Mouse (Mus musculus): ENCODE measurements around the gene Bpifc. TPM values are rescaled to one million over a fixed set of nuclear protein-coding genes. Genes with fewer than 3 reads are reported as not detected.

Bpifc gene
- total and polyA plus RNA-seq, 2 experiments from 2014 or later: 0.10 to 0.13 TPM

DNA sequence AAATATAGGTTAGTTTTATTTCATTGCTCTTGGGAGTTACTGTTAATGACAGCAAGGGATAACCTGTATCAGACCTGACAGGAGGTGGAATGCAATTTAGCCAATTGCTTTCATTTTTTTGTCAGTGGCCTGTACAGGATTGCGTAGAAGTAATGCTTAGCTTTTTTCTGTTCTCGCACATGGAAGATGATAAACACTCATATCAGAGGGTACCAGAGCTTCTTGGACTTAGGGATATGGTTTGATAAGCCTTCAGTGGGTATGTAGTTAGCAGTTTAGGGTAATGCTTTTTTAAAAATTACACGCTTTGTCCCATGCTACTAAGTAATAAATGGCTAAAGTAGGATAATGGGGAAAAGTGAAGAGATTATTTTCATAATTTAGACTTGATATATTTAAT is 14.7 kb upstream of the Bpifc start:
- Histone ChIP-seq H3K36me3 (ENCODE audit: insufficient read depth) (no peaks in the 10 kb centered on the region), H3K4me1 (ENCODE audit: insufficient read depth) (no peaks in the 10 kb centered on the region), H3K27me3 (ENCODE audit: insufficient read depth, low read length) (no peaks in the 10 kb centered on the region), H3K4me2 (ENCODE audit: low read depth) (no peak overlapping the region), H3K27ac (ENCODE audit: low read depth, low read length) (no peak overlapping the region), H3K9ac (no peak overlapping the region), H3K4me3 (ENCODE audit: low read depth, low read length) (no peak overlapping the region), H3K9me3 (ENCODE audit: low read length) (no peaks in the 10 kb centered on the region)
- 97% methylated on average over 3 of the region's 3 CpGs for WGBS
- DNase-seq: no peak
- ATAC-seq: no peak
- no peak for TF ChIP-seq CTCF (IDR thresholded peaks at IDR 0.05; ENCODE audit: low read depth)

DNA sequence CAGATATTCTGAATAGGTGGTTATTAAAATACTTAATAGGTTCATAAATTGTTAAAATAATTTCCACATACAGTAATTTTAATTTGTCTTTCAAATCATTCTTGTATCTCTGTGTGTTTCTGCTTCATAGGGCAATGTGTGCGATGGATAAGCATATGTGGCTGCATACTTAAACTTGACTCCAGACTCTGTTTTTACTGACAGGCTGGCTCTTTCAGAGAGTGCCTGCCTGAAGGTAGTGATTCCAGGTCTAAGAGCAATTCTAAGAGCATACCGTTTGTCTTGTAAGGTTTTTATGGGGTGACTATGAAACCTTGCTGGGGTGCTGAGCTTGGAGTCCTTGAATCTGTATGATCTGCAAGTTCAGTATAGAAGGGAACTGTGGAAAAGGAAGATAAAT is 14.2 kb upstream of the Bpifc start:
- WGBS: 86% methylated on average over 2 of the region's 2 CpGs
- Histone ChIP-seq H3K27ac (ENCODE audit: low read depth, low read length) (no peak overlapping the region), H3K4me2 (ENCODE audit: low read depth) (no peak overlapping the region), H3K9ac (no peak overlapping the region), H3K9me3 (ENCODE audit: low read length) (no peaks in the 10 kb centered on the region), H3K36me3 (ENCODE audit: insufficient read depth) (no peaks in the 10 kb centered on the region), H3K4me3 (ENCODE audit: low read depth, low read length) (no peak overlapping the region), H3K4me1 (ENCODE audit: insufficient read depth) (no peaks in the 10 kb centered on the region), H3K27me3 (ENCODE audit: insufficient read depth, low read length) (no peaks in the 10 kb centered on the region)
- DNase-seq: no peak
- no peak for TF ChIP-seq CTCF (IDR thresholded peaks at IDR 0.05; ENCODE audit: low read depth)
- no peak for ATAC-seq

DNA sequence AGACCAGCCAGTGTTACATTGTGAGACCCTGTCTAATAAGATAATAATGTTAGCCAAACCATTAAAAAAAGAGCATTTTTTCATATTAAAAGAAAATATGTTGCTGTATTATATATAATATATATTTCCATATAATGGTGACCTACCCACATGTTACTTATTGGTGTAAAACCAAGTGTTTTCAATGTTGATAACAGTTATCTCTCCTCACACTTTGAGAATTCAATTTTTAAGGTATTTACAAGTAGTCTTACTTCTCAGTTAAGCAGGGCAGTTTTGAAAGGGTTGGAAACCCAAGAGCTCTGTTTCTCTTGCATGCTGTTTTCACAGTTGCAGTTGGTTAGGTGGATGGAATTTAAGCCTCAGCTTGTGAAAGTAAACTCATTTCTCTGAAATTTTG is 11.5 kb upstream of the Bpifc start:
- no peak overlapping the region for H3K27ac ChIP-seq (ENCODE audit: low read depth, low read length)
- 0 out of 2 replicates have a peak overlapping the region, but pooled peaks have one; percentile 73 for H3K4me2 ChIP-seq (ENCODE audit: low read depth)
- H3K4me3 ChIP-seq (ENCODE audit: low read depth, low read length): no peak overlapping the region
- no peaks in the 10 kb centered on the region for H3K9me3 ChIP-seq (ENCODE audit: low read length)
- H3K4me1 ChIP-seq (ENCODE audit: insufficient read depth): no peaks in the 10 kb centered on the region
- H3K27me3 ChIP-seq (ENCODE audit: insufficient read depth, low read length): no peaks in the 10 kb centered on the region
- no peaks in the 10 kb centered on the region for H3K36me3 ChIP-seq (ENCODE audit: insufficient read depth)
- DNase-seq (no peak), ATAC-seq (no peak)
- H3K9ac ChIP-seq: no peak overlapping the region
- no peak for TF ChIP-seq CTCF (IDR thresholded peaks at IDR 0.05; ENCODE audit: low read depth)

DNA sequence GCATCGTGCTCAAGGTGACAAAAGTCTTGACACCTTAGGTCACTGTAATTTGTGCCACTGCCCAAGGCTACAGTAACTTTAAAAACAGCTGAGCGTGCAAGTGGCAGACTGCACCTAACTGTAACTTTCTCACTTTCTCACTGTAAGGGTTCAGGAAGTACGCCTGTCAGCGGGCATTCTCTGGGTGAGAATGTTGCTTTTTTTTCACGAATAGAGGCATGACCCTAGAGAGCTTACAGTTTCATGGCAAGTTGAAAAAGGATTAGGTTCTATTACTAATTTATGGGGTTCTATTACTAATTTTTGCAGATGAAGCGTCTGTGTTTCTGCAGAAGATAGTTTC is 10.8 kb upstream of the Bpifc start:
- no peaks in the 10 kb centered on the region for H3K27me3 ChIP-seq (ENCODE audit: insufficient read depth, low read length)
- peak overlapping the region; percentile 79 for H3K4me3 ChIP-seq (ENCODE audit: low read depth, low read length)
- no peak overlapping the region; the same call in 1 of the 2 replicates for H3K27ac ChIP-seq (ENCODE audit: low read depth, low read length)
- ATAC-seq: no peak
- no peak for TF ChIP-seq CTCF (IDR thresholded peaks at IDR 0.05; ENCODE audit: low read depth)
- no peaks in the 10 kb centered on the region for H3K36me3 ChIP-seq (ENCODE audit: insufficient read depth)
- H3K9ac ChIP-seq: peak overlapping the region; percentile 68
- no peak for DNase-seq
- H3K4me1 ChIP-seq (ENCODE audit: insufficient read depth): no peaks in the 10 kb centered on the region
- H3K9me3 ChIP-seq (ENCODE audit: low read length): no peaks in the 10 kb centered on the region
- H3K4me2 ChIP-seq (ENCODE audit: low read depth): peak overlapping the region; percentile 73
- 4% methylated on average over 6 of the region's 6 CpGs for WGBS

DNA sequence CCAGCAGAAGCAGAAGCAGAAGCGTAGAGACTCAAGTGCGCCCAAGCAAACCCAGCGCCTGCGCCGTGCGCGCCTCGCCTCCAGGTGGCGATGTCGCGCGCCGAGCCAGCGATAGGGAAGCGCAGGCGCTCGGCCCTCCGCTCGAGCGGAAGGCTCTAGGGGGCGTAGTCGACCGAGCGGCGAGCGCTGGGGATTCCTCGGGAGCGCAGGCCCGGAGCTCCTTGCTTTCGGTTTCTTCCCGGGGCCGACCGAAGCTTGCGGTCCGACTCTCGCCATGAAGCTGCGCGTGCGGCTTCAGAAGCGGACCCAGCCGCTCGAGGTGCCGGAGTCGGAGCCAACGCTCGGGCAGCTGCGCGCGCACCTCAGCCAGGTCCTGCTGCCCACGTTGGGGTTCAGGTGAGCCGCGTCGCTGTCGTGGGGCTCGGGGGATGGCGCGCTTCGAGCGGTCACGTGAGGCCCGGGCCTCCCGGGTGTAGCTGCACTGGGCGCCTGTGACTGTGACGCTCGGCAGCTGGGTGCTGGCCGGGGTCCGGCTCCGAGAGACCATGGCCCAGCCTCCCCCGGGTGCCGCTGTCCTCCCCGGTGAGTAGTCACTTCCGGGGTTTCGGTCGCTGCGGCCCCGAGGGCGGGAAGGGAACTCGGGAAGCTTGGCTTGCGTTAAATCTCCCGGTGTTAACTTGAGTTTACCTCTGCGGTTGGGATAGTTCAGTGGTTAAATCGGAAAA is 10.2 kb upstream of the Bpifc start, which contains the start of gene Fbxo7:
Gene Fbxo7 (plus strand): TSS at position 224 of the 725 bp plus-strand sequence.
- Histone ChIP-seq H3K27ac (ENCODE audit: low read depth, low read length) (peak within 1 kb of the TSS; percentile 83), H3K4me2 (ENCODE audit: low read depth) (peak within 1 kb of the TSS; percentile 73), H3K36me3 (ENCODE audit: insufficient read depth) (no peaks in the 10 kb centered on the region), H3K27me3 (ENCODE audit: insufficient read depth, low read length) (no peaks in the 10 kb centered on the region), H3K9ac (peak within 1 kb of the TSS; percentile 68), H3K9me3 (ENCODE audit: low read length) (no peaks in the 10 kb centered on the region), H3K4me3 (ENCODE audit: low read depth, low read length) (peak within 1 kb of the TSS; percentile 79), H3K4me1 (ENCODE audit: insufficient read depth) (no peaks in the 10 kb centered on the region)
- peak; percentile 99 for TF ChIP-seq CTCF (IDR thresholded peaks at IDR 0.05; ENCODE audit: low read depth)
- ATAC-seq (peak; percentile 99), DNase-seq (peak; percentile 96)
- under 1% methylated on average over 81 of the region's 82 CpGs for WGBS

DNA sequence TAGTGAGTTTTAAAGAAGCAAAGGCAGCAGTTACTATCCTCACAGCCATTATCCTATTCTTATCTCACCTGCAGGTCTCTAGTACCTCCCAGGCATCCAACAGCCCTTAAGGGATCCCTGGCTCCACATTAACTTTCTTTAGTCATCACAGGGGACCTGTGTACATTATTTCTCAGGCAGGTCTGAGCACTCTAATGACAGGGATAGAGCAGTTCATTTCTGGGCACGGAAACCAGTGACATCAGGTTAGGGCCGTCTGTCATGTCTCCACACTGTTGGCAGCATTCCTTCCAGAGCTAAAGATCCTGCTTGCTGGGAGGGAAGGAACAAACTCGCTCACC is 9.7 kb upstream of the Bpifc start:
- WGBS: 0% methylated on average over 3 of the region's 3 CpGs
- Histone ChIP-seq H3K9me3 (ENCODE audit: low read length) (no peaks in the 10 kb centered on the region), H3K27ac (ENCODE audit: low read depth, low read length) (no peak overlapping the region), H3K4me3 (ENCODE audit: low read depth, low read length) (peak overlapping the region; percentile 79; the same call in 1 of the 2 replicates), H3K4me2 (ENCODE audit: low read depth) (peak overlapping the region; percentile 73), H3K36me3 (ENCODE audit: insufficient read depth) (no peaks in the 10 kb centered on the region), H3K9ac (0 out of 2 replicates have a peak overlapping the region, but pooled peaks have one; percentile 3), H3K4me1 (ENCODE audit: insufficient read depth) (no peaks in the 10 kb centered on the region), H3K27me3 (ENCODE audit: insufficient read depth, low read length) (no peaks in the 10 kb centered on the region)
- ATAC-seq (peak; percentile 47), DNase-seq (no peak)
- TF ChIP-seq CTCF (IDR thresholded peaks at IDR 0.05; ENCODE audit: low read depth): no peak

DNA sequence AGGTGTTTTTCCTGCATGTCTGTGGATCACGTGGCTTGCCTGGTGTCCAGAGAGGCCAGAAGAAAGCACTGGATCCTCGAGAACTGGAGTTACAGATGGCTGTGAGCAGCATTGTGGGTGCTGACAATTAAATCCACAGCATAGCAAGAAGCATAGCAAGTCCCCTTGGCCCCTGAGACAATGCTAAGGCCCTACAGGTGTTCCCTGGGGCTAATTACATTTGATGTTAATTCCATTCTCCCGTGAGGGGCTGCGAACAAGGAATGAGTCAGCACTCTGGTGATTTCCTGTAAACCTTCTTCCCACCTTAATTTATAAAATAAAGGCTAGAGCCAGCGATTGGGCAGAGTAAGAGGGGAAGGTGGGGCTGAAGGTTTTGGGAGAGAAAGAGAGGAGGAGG is 7.1 kb upstream of the Bpifc start:
- 27% methylated on average over 5 of the region's 5 CpGs for WGBS
- no peak for TF ChIP-seq CTCF (IDR thresholded peaks at IDR 0.05; ENCODE audit: low read depth)

More for the DNA sequence above, 7.1 kb upstream of the Bpifc start:
- no peaks in the 10 kb centered on the region for H3K36me3 ChIP-seq (ENCODE audit: insufficient read depth)
- DNase-seq (no peak), ATAC-seq (no peak)
- H3K4me2 ChIP-seq (ENCODE audit: low read depth): no peak overlapping the region
- H3K9me3 ChIP-seq (ENCODE audit: low read length): no peaks in the 10 kb centered on the region
- no peak overlapping the region for H3K9ac ChIP-seq
- no peaks in the 10 kb centered on the region for H3K27me3 ChIP-seq (ENCODE audit: insufficient read depth, low read length)
- no peaks in the 10 kb centered on the region for H3K4me1 ChIP-seq (ENCODE audit: insufficient read depth)
- H3K4me3 ChIP-seq (ENCODE audit: low read depth, low read length): no peak overlapping the region
- no peak overlapping the region for H3K27ac ChIP-seq (ENCODE audit: low read depth, low read length)

Measured in forebrain, postnatal 0 days (tissue).